Mouse (Mus musculus): ENCODE measurements around the gene Cyp4a30b. TPM values are rescaled to one million over a fixed set of nuclear protein-coding genes. Genes with fewer than 3 reads are reported as not detected.

Cyp4a30b gene
- polyA plus RNA-seq, 1 experiment from 2014 or later, result not detected

Other genes starting within 250 kb of the Cyp4a30b start
- not detected in 2 replicates for gene Cyp4a29, start 210.5 kb upstream of the Cyp4a30b start, polyA plus RNA-seq (2015; fragmentation: Nextera tagmentation; extraction: Ambion mirVana)
- not detected in 2 replicates for gene Cyp4a12a, start 153.6 kb upstream of the Cyp4a30b start, polyA plus RNA-seq (2015; fragmentation: Nextera tagmentation; extraction: Ambion mirVana)
- not detected in 2 replicates for gene Cyp4a12b, start 41.0 kb upstream of the Cyp4a30b start, polyA plus RNA-seq (2015; fragmentation: Nextera tagmentation; extraction: Ambion mirVana)
- gene Cyp4a14, start 43.5 kb downstream of the Cyp4a30b start, polyA plus RNA-seq (2015; fragmentation: Nextera tagmentation; extraction: Ambion mirVana), result not detected in 2 replicates
- not detected in 2 replicates for gene Cyp4a10, start 65.7 kb downstream of the Cyp4a30b start, polyA plus RNA-seq (2015; fragmentation: Nextera tagmentation; extraction: Ambion mirVana)
- gene Cyp4a31, start 111.0 kb downstream of the Cyp4a30b start, polyA plus RNA-seq (2015; fragmentation: Nextera tagmentation; extraction: Ambion mirVana), result not detected in 2 replicates
- gene Cyp4a32, start 148.4 kb downstream of the Cyp4a30b start, polyA plus RNA-seq (2015; fragmentation: Nextera tagmentation; extraction: Ambion mirVana), result not detected in 2 replicates
- gene Cyp4b1, start 195.1 kb downstream of the Cyp4a30b start, polyA plus RNA-seq (2015; fragmentation: Nextera tagmentation; extraction: Ambion mirVana), result 0.42 and 0.47 TPM in 2 replicates

Data from forebrain, embryonic 15.5 days (tissue).